Mouse (Mus musculus) forebrain, embryonic 11.5 days (tissue): Measurements from ENCODE around the gene Mtfmt. TPM values are rescaled to one million over a fixed set of nuclear protein-coding genes. Genes with fewer than 3 reads are reported as not detected.

Experiments
- ATAC-seq: fragments of 200-750 bp; cut with Nextera tagmentation; replicated peaks from 2 replicates; pipeline ENCODE4 v1.8.0; 2017; ENCODE audit warnings: moderate TSS enrichment; ENCODE audit not compliant: low FRiP score
- DNase-seq: peaks from one replicate; pipeline ENCODE4 v3.0.0-alpha.2; 2017; ENCODE audit warnings: low spot score
- H3K27ac ChIP-seq: fragments of 300-500 bp; sonication (generic); 2 replicates; pipeline ENCODE4 v1.5.1; 2014; ENCODE audit warnings: low read depth, low read length
- H3K27me3 ChIP-seq: fragments of 300-500 bp; sonication (generic); 2 replicates; pipeline ENCODE4 v1.6.1; 2014; ENCODE audit warnings: mild to moderate bottlenecking, low read length, mixed read lengths; ENCODE audit not compliant: control insufficient read depth, insufficient read depth
- H3K36me3 ChIP-seq: fragments of 300-500 bp; sonication (generic); 2 replicates; pipeline ENCODE4 v1.6.1; 2014; ENCODE audit warnings: mild to moderate bottlenecking, low read length, moderate library complexity, mixed read lengths; ENCODE audit not compliant: control insufficient read depth, insufficient read depth
- H3K4me1 ChIP-seq: fragments of 300-500 bp; sonication (generic); replicated peaks from 2 replicates; pipeline ENCODE4 v1.6.1; 2014; ENCODE audit warnings: low read length, mixed read lengths; ENCODE audit not compliant: control insufficient read depth, insufficient read depth
- H3K4me2 ChIP-seq: fragments of 300-500 bp; sonication (generic); 2 replicates; pipeline ENCODE4 v1.6.1; 2014; ENCODE audit warnings: low read depth, mild to moderate bottlenecking, low read length, moderate library complexity, mixed read lengths; ENCODE audit not compliant: severe bottlenecking
- H3K4me3 ChIP-seq: fragments of 300-500 bp; sonication (generic); 2 replicates; pipeline ENCODE4 v1.5.1; 2014; ENCODE audit warnings: low read depth, low read length
- H3K9ac ChIP-seq: fragments of 300-500 bp; sonication (generic); 2 replicates; pipeline ENCODE4 v1.6.1; 2014; ENCODE audit warnings: low read length
- H3K9me3 ChIP-seq: fragments of 300-500 bp; sonication (generic); 2 replicates; pipeline ENCODE4 v1.6.1; 2016; ENCODE audit warnings: low read length, mixed read lengths; ENCODE audit not compliant: control insufficient read depth
- WGBS: fragments of 180-500 bp; shearing (Covaris S2); extraction: QIAGEN DNeasy Blood & Tissue Kit; methylation state at CpG from one replicate; pipeline ENCODE4 v1.1.7; 2014; 5-methylcytosine and 5-hydroxymethylcytosine counted together
- polyA plus RNA-seq: library from polyadenylated mRNA; unstranded; fragments of >200 nt; fragmentation: Nextera tagmentation; extraction: Ambion mirVana; gene quantifications from 2 replicates; pipeline ENCODE4 v1.2.1, GENCODE M21; 2014

The Mtfmt gene
- polyA plus RNA-seq, 1 experiment from 2014 or later = 19.6 TPM

DNA sequence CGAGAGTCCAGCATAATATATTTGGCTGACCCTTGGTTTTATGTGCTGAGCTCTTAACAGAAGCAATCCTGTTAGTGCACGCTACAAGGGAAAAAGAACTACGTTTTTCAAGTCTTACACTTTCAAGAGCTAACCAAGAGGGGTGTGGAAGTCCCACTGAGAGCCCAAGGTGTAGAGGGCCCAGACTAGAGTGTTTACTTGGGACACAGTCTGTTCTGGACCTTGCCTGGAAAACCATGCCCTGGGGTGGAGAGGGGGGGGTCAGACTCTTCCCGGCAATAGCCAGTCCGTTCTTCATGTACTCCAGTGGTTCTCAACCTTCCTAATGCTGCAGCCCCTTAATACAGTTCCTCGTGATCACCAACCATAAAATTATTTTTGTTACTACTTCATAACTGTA lies 35.6 kb upstream of the Mtfmt start:
- WGBS = 92% methylated on average over 6 of the region's 6 CpGs

DNA sequence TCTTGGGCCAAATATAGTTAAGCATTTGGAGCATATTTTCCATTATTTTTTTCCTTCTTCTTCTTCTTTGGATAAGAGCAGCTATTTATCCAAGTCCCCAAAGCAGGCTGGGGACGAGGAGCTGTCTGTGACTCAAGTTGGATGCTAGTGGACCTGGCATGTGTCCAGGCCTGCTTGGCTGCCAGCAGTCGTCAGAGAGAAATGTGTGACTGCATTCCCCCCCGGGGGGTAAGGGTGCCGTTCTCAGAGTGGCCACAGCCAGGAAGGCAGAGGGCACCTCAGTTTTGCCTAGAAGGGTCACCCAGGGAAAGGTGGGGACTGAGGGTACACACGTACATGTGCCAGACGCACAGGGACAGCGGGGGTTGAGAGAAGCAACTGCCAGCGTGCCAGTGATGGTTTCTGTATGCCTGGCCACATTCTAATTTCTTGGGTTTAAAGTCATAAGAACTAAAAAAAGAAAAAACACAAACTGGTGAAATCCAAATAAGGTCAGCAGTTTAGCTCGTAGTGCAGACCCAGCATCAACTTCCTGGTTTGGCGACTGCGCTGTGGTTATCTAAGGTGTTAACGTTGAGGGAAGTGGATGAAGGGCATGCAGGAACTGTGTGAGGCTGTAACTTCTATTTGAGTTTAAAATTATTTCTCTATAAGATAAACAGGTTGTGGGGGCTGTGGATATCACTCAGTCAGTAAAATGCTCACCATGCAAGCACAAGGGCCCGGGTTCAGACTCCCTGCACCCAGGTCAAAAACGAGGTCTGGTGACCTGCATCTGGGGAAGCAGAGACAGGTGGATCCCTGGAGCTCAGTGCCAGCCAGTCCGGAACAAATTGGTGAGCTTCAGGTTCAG lies 31.0 kb upstream of the Mtfmt start:
- Histone ChIP-seq H3K9ac (no peak overlapping the region), H3K27ac (no peak overlapping the region), H3K27me3 (no peaks in the 10 kb centered on the region), H3K4me2 (no peak overlapping the region), H3K9me3 (no peaks in the 10 kb centered on the region), H3K4me1 (no peaks in the 10 kb centered on the region), H3K4me3 (no peak overlapping the region), H3K36me3 (no peaks in the 10 kb centered on the region)
- DNase-seq = no peak
- ATAC-seq = no peak
- WGBS = 80% methylated on average over 15 of the region's 15 CpGs

More for the DNA sequence above, 35.6 kb upstream of the Mtfmt start:
- ATAC-seq = no peak
- Histone ChIP-seq H3K4me3 (no peak overlapping the region), H3K4me2 (no peak overlapping the region), H3K9me3 (no peaks in the 10 kb centered on the region), H3K4me1 (0 out of 2 replicates have a peak, but pooled peaks cover 3% of the 10 kb centered on the region), H3K27me3 (no peaks in the 10 kb centered on the region), H3K36me3 (no peaks in the 10 kb centered on the region), H3K9ac (no peak overlapping the region), H3K27ac (no peak overlapping the region)
- DNase-seq = no peak

DNA sequence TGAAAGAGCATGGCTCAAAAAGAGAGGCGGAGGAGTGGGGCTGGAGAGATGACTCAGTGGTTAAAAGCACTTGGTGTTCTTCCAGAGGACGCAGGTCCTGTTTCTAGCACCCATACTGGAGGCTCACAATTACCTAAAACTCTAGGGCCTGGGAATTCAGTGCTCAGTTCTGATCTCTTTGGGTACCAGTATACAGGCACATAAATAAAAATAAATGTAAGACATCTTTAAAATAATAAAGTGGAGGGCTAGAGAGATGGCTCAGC lies 30.5 kb upstream of the Mtfmt start:
- Histone ChIP-seq H3K27ac (no peak overlapping the region), H3K9ac (no peak overlapping the region), H3K4me1 (no peaks in the 10 kb centered on the region), H3K36me3 (no peaks in the 10 kb centered on the region), H3K9me3 (no peaks in the 10 kb centered on the region), H3K27me3 (no peaks in the 10 kb centered on the region), H3K4me2 (no peak overlapping the region), H3K4me3 (no peak overlapping the region)
- WGBS = 91% methylated on average over 2 of the region's 2 CpGs
- DNase-seq (no peak), ATAC-seq (no peak)

DNA sequence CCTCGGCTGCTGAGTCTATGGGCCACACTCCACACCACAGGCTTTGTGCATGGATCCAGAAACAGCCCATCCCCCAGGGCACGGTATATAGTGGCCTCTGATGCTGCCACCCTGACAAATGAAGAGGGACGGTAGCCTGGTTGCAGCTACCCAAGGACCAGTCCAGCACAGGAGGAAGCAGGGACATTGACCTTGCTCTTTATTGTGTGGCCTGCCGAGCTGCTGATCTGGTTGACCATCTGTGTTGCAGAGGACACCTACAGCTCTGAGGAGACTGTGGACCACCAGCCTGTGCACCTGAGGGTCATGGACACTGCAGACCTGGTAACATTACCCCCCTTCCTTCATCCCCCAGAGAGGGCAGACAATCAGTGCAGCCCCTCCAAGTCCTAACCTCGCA lies 28.3 kb upstream of the Mtfmt start:
- no peak overlapping the region for H3K4me2 ChIP-seq
- no peaks in the 10 kb centered on the region for H3K27me3 ChIP-seq
- H3K27ac ChIP-seq = no peak overlapping the region
- H3K4me1 ChIP-seq = no peaks in the 10 kb centered on the region
- no peaks in the 10 kb centered on the region for H3K36me3 ChIP-seq
- H3K9ac ChIP-seq = no peak overlapping the region
- no peak for ATAC-seq
- WGBS = 81% methylated on average over 5 of the region's 5 CpGs
- DNase-seq = no peak
- no peaks in the 10 kb centered on the region for H3K9me3 ChIP-seq
- H3K4me3 ChIP-seq = no peak overlapping the region

DNA sequence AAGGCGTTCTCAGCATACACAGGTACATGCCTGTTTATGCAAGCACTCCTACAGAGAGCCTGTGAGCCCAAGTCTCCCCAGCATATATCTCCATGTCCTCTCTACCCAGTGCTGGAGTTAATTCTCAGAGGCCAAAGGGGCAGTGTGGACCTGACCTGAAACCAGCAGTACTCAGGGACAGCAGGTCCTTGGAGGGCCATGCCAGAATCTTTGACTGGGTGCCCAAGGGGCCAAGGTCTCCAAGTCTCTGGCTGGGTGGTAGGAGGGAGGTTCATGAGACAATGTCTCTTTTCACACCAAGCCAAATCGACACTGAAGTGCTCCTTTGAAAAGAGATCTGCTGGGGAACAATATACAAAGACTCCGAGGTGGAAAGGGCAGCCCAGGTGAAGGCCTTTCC lies 27.7 kb upstream of the Mtfmt start:
- no peak overlapping the region for H3K27ac ChIP-seq
- no peak for DNase-seq
- 84% methylated on average over 3 of the region's 3 CpGs for WGBS
- no peaks in the 10 kb centered on the region for H3K27me3 ChIP-seq
- no peaks in the 10 kb centered on the region for H3K4me1 ChIP-seq
- no peak for ATAC-seq
- H3K4me2 ChIP-seq = no peak overlapping the region
- H3K9ac ChIP-seq = no peak overlapping the region
- H3K9me3 ChIP-seq = no peaks in the 10 kb centered on the region
- H3K36me3 ChIP-seq = no peaks in the 10 kb centered on the region
- no peak overlapping the region for H3K4me3 ChIP-seq

DNA sequence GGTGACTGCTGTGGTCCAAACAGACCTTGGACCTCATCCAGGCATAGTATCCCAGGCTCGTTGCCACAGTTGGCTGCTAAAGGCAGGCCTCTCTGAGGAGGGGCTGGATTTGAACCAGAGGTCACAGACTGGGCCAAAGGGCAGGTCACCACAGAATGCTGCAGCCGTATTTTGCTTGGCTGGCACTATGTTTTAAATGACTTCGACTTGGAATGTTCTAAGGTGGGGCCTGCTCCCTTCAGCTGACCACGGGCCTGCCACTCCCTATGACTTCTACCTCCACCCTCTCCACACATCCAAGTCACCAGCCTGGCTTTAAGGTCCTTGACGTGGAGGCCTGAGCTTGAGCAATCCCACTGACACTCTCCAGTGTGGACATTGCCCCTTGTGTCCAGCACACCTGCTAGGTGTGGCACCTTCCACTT lies 26.7 kb upstream of the Mtfmt start:
- H3K9me3 ChIP-seq = no peaks in the 10 kb centered on the region
- ATAC-seq = no peak
- H3K36me3 ChIP-seq = no peaks in the 10 kb centered on the region
- WGBS = 82% methylated on average over 5 of the region's 5 CpGs
- H3K4me1 ChIP-seq = no peaks in the 10 kb centered on the region
- no peaks in the 10 kb centered on the region for H3K27me3 ChIP-seq
- no peak for DNase-seq
- no peak overlapping the region for H3K4me2 ChIP-seq
- no peak overlapping the region for H3K4me3 ChIP-seq
- H3K9ac ChIP-seq = no peak overlapping the region
- H3K27ac ChIP-seq = no peak overlapping the region

DNA sequence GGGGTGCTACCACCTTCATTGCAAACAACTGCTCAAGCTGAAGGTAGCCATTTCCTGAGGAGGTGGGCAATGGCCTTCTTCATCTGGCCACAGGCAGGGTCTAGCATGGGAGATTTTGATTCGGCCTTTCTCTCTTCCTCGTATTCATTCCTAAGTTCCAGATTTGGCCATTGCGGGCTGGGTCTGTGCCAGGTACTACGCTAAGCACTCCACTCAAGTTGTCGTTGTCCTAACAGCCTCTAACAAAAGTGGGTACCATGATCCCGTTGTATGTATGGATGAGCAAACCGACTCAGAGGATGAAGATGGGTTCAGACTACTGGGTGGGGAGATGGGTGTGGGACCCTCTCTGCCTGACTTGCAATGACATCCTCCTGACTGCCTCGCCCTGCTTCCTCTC lies 25.2 kb upstream of the Mtfmt start:
- Histone ChIP-seq H3K4me1 (no peaks in the 10 kb centered on the region), H3K9ac (no peak overlapping the region), H3K4me2 (no peak overlapping the region), H3K36me3 (no peaks in the 10 kb centered on the region), H3K27ac (no peak overlapping the region), H3K27me3 (no peaks in the 10 kb centered on the region), H3K4me3 (no peak overlapping the region), H3K9me3 (no peaks in the 10 kb centered on the region)
- no peak for ATAC-seq
- no peak for DNase-seq
- 94% methylated on average over 8 of the region's 8 CpGs for WGBS

DNA sequence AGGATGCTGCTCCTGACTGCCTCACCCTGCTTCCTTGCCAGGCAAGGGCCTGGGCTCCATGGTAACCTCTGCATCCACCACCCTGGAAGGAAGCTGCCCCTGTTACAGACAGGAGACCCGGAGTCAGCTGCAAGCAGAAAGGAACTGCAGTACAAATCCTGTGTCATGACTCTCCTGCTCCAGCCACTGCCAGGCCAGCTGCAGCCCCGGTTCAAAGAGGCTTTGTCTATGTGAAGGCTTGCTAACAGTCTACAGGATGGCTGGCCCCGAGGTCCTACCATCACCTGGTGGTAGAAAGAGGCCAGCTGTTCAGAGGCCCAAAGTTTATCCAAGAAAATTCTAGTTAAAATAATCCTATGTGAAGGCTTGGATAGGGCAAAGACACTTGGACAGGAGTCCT lies 24.3 kb upstream of the Mtfmt start:
- Histone ChIP-seq H3K9ac (no peak overlapping the region), H3K27ac (no peak overlapping the region), H3K36me3 (no peaks in the 10 kb centered on the region), H3K4me3 (no peak overlapping the region), H3K4me2 (no peak overlapping the region), H3K9me3 (no peaks in the 10 kb centered on the region), H3K27me3 (no peaks in the 10 kb centered on the region), H3K4me1 (no peaks in the 10 kb centered on the region)
- 77% methylated on average over 3 of the region's 3 CpGs for WGBS
- no peak for DNase-seq
- no peak for ATAC-seq

DNA sequence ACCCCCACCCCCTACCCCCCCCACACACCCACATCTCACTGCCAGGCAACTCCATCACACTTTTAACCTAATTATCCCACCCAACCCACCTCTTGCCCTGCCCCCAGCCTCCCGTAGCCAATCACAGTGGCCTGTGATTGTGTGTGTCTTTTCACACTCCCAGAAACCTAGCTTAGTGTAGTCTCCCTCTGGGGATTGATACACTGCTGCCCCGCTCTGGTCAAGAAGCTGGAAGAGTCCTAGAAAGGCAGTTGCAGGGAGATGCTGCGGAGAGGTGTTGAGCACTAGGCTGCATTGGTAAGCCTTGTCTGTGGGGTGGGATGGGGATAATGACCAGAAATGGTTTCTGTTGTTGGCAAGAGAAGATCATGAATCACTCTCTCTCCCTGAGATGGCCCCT lies 17.8 kb upstream of the Mtfmt start:
- WGBS = 49% methylated on average over 3 of the region's 3 CpGs
- no peak for DNase-seq
- Histone ChIP-seq H3K9ac (no peak overlapping the region), H3K9me3 (no peaks in the 10 kb centered on the region), H3K4me1 (no peaks in the 10 kb centered on the region), H3K4me2 (no peak overlapping the region), H3K27ac (no peak overlapping the region), H3K36me3 (no peaks in the 10 kb centered on the region), H3K27me3 (no peaks in the 10 kb centered on the region), H3K4me3 (no peak overlapping the region)
- 0 out of 2 replicates have a peak, but pooled peaks have one; percentile 24 for ATAC-seq
